Mouse (Mus musculus) megakaryocyte, embryonic 14.5 days (primary cell): ENCODE data around the gene Rasd1. TPM values are rescaled to one million over a fixed set of nuclear protein-coding genes. Genes with fewer than 3 reads are reported as not detected.
A peak's percentile ranks its signal among the peaks of the same experiment; 100 is the strongest.

ENCODE experiments used
- H3K27me3 ChIP-seq: replicated peaks from 2 replicates; pipeline ENCODE3; 2012; ENCODE audit warnings: inconsistent platforms
- H3K36me3 ChIP-seq: replicated peaks from 2 replicates; pipeline ENCODE3; 2012; ENCODE audit warnings: low read length, inconsistent platforms, mixed read lengths
- H3K4me1 ChIP-seq: 2 replicates; pipeline ENCODE4 v1.6.1; 2012; ENCODE audit warnings: inconsistent platforms
- H3K4me3 ChIP-seq: replicated peaks from 2 replicates; pipeline ENCODE3; 2012; ENCODE audit warnings: moderate library complexity, mild to moderate bottlenecking, inconsistent platforms
- H3K9me3 ChIP-seq: 2 replicates; pipeline ENCODE4 v1.6.1; 2012; ENCODE audit warnings: inconsistent platforms
- FLI1 ChIP-seq: IDR thresholded peaks from 2 replicates; pipeline ENCODE4 v1.6.1; 2012; ENCODE audit warnings: low read length, inconsistent platforms, mixed read lengths
- GATA1 ChIP-seq: IDR thresholded peaks from 3 replicates; pipeline ENCODE4 v1.6.1; 2012; ENCODE audit warnings: mixed read lengths, low read length, inconsistent platforms, borderline replicate concordance
- polyA plus RNA-seq: library from polyadenylated mRNA; stranded (reverse); fragments of >175 nt; gene quantifications from 2 replicates; pipeline ENCODE4 v1.2.3, GENCODE M21; 2012; ENCODE audit warnings: low replicate concordance; ENCODE audit not compliant: insufficient read depth

The Rasd1 gene
- polyA plus RNA-seq, 1 experiment, result 17.3 TPM

GRCm38 (mm10) chr11:59939821-59940220 lies 24.9 kb downstream of the Rasd1 start:
- H3K4me3 ChIP-seq, result no peak overlapping the region
- H3K27me3 ChIP-seq, result no peaks in the 10 kb centered on the region
- peaks cover 85% of the 10 kb centered on the region for H3K4me1 ChIP-seq
- H3K36me3 ChIP-seq, result peaks cover 6% of the 10 kb centered on the region
- TF ChIP-seq GATA1 (no peak), FLI1 (no peak)
- H3K9me3 ChIP-seq, result no peaks in the 10 kb centered on the region

GRCm38 (mm10) chr11:59937615-59938014 lies 27.1 kb downstream of the Rasd1 start:
- Histone ChIP-seq H3K4me3 (no peak overlapping the region), H3K4me1 (peaks cover 98% of the 10 kb centered on the region), H3K27me3 (no peaks in the 10 kb centered on the region), H3K9me3 (no peaks in the 10 kb centered on the region), H3K36me3 (peaks cover 6% of the 10 kb centered on the region)
- TF ChIP-seq FLI1 (no peak), GATA1 (no peak)

- H3K4me1 ChIP-seq, result peaks cover 98% of the 10 kb centered on the region
- TF ChIP-seq GATA1, result no peak
- no peak for TF ChIP-seq FLI1
- peaks cover 3% of the 10 kb centered on the region for H3K27me3 ChIP-seq
Measured at GRCm38 (mm10) chr11:59937023-59937422, 27.7 kb downstream of the Rasd1 start.

GRCm38 (mm10) chr11:59933943-59934342 lies 30.8 kb downstream of the Rasd1 start:
- TF ChIP-seq GATA1 (no peak), FLI1 (no peak)
- peaks cover 23% of the 10 kb centered on the region for H3K27me3 ChIP-seq

More at GRCm38 (mm10) chr11:59937023-59937422, 27.7 kb downstream of the Rasd1 start:
- no peaks in the 10 kb centered on the region for H3K9me3 ChIP-seq
- H3K36me3 ChIP-seq, result peaks cover 6% of the 10 kb centered on the region
- H3K4me3 ChIP-seq, result no peak overlapping the region

GRCm38 (mm10) chr11:59932560-59933337 lies 32.0 kb downstream of the Rasd1 start:
- H3K4me1 ChIP-seq, result peaks cover 78% of the 10 kb centered on the region
- no peak for TF ChIP-seq FLI1
- TF ChIP-seq GATA1, result no peak
- H3K4me3 ChIP-seq, result no peak overlapping the region
- H3K36me3 ChIP-seq, result no peaks in the 10 kb centered on the region
- no peaks in the 10 kb centered on the region for H3K9me3 ChIP-seq
- peaks cover 28% of the 10 kb centered on the region for H3K27me3 ChIP-seq

More at GRCm38 (mm10) chr11:59933943-59934342, 30.8 kb downstream of the Rasd1 start:
- no peak overlapping the region for H3K4me3 ChIP-seq
- H3K9me3 ChIP-seq, result no peaks in the 10 kb centered on the region
- peaks cover 90% of the 10 kb centered on the region for H3K4me1 ChIP-seq
- no peaks in the 10 kb centered on the region for H3K36me3 ChIP-seq

GRCm38 (mm10) chr11:59930031-59930430 lies 34.7 kb downstream of the Rasd1 start:
- H3K4me1 ChIP-seq, result peaks cover 52% of the 10 kb centered on the region
- H3K27me3 ChIP-seq, result peaks cover 33% of the 10 kb centered on the region
- no peaks in the 10 kb centered on the region for H3K36me3 ChIP-seq
- no peak overlapping the region for H3K4me3 ChIP-seq
- TF ChIP-seq FLI1 (no peak), GATA1 (no peak)
- H3K9me3 ChIP-seq, result no peaks in the 10 kb centered on the region

GRCm38 (mm10) chr11:59921265-59921664 lies 43.5 kb downstream of the Rasd1 start:
- no peak for TF ChIP-seq GATA1
- no peak for TF ChIP-seq FLI1
- Histone ChIP-seq H3K36me3 (no peaks in the 10 kb centered on the region), H3K9me3 (no peaks in the 10 kb centered on the region), H3K4me3 (no peak overlapping the region), H3K27me3 (peaks cover 2% of the 10 kb centered on the region), H3K4me1 (peaks cover 57% of the 10 kb centered on the region)

- H3K9me3 ChIP-seq, result peaks cover 6% of the 10 kb centered on the region
- no peak overlapping the region for H3K4me3 ChIP-seq
- H3K4me1 ChIP-seq, result peaks cover 60% of the 10 kb centered on the region
- peaks cover 3% of the 10 kb centered on the region for H3K36me3 ChIP-seq
- TF ChIP-seq FLI1 (no peak), GATA1 (no peak)
- H3K27me3 ChIP-seq, result no peaks in the 10 kb centered on the region
Measured at GRCm38 (mm10) chr11:59920331-59920730, 44.4 kb downstream of the Rasd1 start.

GRCm38 (mm10) chr11:59919401-59919800 lies 45.3 kb downstream of the Rasd1 start:
- Histone ChIP-seq H3K27me3 (no peaks in the 10 kb centered on the region), H3K4me1 (peaks cover 57% of the 10 kb centered on the region), H3K36me3 (peaks cover 3% of the 10 kb centered on the region), H3K9me3 (peaks cover 11% of the 10 kb centered on the region), H3K4me3 (no peak overlapping the region)
- no peak for TF ChIP-seq FLI1
- TF ChIP-seq GATA1, result no peak

GRCm38 (mm10) chr11:59918014-59918413 lies 46.7 kb downstream of the Rasd1 start:
- TF ChIP-seq FLI1, result no peak
- no peak for TF ChIP-seq GATA1
- Histone ChIP-seq H3K4me3 (no peak overlapping the region), H3K9me3 (peaks cover 11% of the 10 kb centered on the region), H3K4me1 (peaks cover 59% of the 10 kb centered on the region), H3K27me3 (no peaks in the 10 kb centered on the region), H3K36me3 (peaks cover 3% of the 10 kb centered on the region)

GRCm38 (mm10) chr11:59913702-59914101 lies 51.0 kb downstream of the Rasd1 start:
- peaks cover 15% of the 10 kb centered on the region for H3K9me3 ChIP-seq
- TF ChIP-seq GATA1 (no peak), FLI1 (no peak)

More at GRCm38 (mm10) chr11:59913702-59914101, 51.0 kb downstream of the Rasd1 start:
- H3K36me3 ChIP-seq, result peaks cover 6% of the 10 kb centered on the region
- H3K27me3 ChIP-seq, result no peaks in the 10 kb centered on the region
- peak overlapping the region; percentile 42 for H3K4me3 ChIP-seq
- H3K4me1 ChIP-seq, result peaks cover 58% of the 10 kb centered on the region

Other genes starting within 250 kb of the Rasd1 start
- gene Pld6, start 177.3 kb downstream of the Rasd1 start, polyA plus RNA-seq, result 0.43 TPM in 1 of 2 replicates, not detected in the other
- gene Flcn, start 154.9 kb downstream of the Rasd1 start, polyA plus RNA-seq, result 12.2 and 19.0 TPM in 2 replicates
- 42.2 and 46.8 TPM in 2 replicates for gene Nt5m, start 125.5 kb downstream of the Rasd1 start, polyA plus RNA-seq
- gene Cops3, start 125.1 kb downstream of the Rasd1 start, polyA plus RNA-seq, result 9.1 and 21.7 TPM in 2 replicates
- gene Med9, start 16.7 kb downstream of the Rasd1 start, polyA plus RNA-seq, result 62.8 and 76.8 TPM in 2 replicates
- gene Pemt, start 81.5 kb upstream of the Rasd1 start, polyA plus RNA-seq, result 28.0 and 36.3 TPM in 2 replicates
- 46.9 and 62.9 TPM in 2 replicates for gene Rai1, start 140.1 kb upstream of the Rasd1 start, polyA plus RNA-seq